Mouse (Mus musculus) C2C12 (cell line): ENCODE measurements at regions not wholly inside any gene's neighbourhood (a gene's known extent, or its start where the extent isn't known, plus 50 kb on each side); places are given as distances from the start of the nearest gene placed in this dataset.

Source experiments
- CEBPB ChIP-seq: IDR thresholded peaks from one replicate; pipeline ENCODE4 v1.6.1; 2011; ENCODE audit warnings: low read depth, mild to moderate bottlenecking, control low read depth, moderate library complexity
- CTCF ChIP-seq: IDR thresholded peaks from one replicate; pipeline ENCODE4 v1.5.1; 2011; ENCODE audit not compliant: control insufficient read depth, insufficient read depth, insufficient read length
- FOSL1 ChIP-seq: IDR thresholded peaks from one replicate; pipeline ENCODE4 v1.8.0; 2011; ENCODE audit warnings: mild to moderate bottlenecking, low read length; ENCODE audit not compliant: poor library complexity, insufficient read depth, severe bottlenecking
- MAX ChIP-seq: IDR thresholded peaks from one replicate; pipeline ENCODE4 v1.6.1; 2011; ENCODE audit warnings: mild to moderate bottlenecking, control low read depth
- MYOD1 ChIP-seq: IDR thresholded peaks from one replicate; pipeline ENCODE4 v1.6.1; 2011; ENCODE audit warnings: low read depth; ENCODE audit not compliant: control insufficient read depth, insufficient read length
- MYOG ChIP-seq: IDR thresholded peaks from one replicate; pipeline ENCODE4 v1.6.1; 2011; ENCODE audit not compliant: control insufficient read depth, insufficient read length; ENCODE audit errors: extremely low read depth
- USF1 ChIP-seq: IDR thresholded peaks from one replicate; pipeline ENCODE4 v1.6.1; 2011; ENCODE audit warnings: low read depth, mild to moderate bottlenecking, control low read depth, moderate library complexity

- TF ChIP-seq FOSL1: no peak
- TF ChIP-seq MYOD1: no peak
- no peak for TF ChIP-seq CTCF
- TF ChIP-seq USF1: no peak
- TF ChIP-seq MAX: no peak
- TF ChIP-seq MYOG: no peak
- no peak for TF ChIP-seq CEBPB
These were observed 1198.4 kb downstream of the Gsdmc2 start for GRCm38 (mm10) chr15:62646476-62647168.
